Mouse (Mus musculus) inflammation-experienced regulatory T-cells, adult 16 weeks (primary cell): Measurements from ENCODE around the gene Gm8094. TPM values are rescaled to one million over a fixed set of nuclear protein-coding genes. Genes with fewer than 3 reads are reported as not detected.

Experiments
- polyA plus RNA-seq: library from polyadenylated mRNA; unstranded; fragments of 100-300 nt; shearing (Covaris generic); gene quantifications from one replicate; pipeline ENCODE4 v1.2.1, GENCODE M21; 2017

Gene Gm8094
- not detected for polyA plus RNA-seq

DNA sequence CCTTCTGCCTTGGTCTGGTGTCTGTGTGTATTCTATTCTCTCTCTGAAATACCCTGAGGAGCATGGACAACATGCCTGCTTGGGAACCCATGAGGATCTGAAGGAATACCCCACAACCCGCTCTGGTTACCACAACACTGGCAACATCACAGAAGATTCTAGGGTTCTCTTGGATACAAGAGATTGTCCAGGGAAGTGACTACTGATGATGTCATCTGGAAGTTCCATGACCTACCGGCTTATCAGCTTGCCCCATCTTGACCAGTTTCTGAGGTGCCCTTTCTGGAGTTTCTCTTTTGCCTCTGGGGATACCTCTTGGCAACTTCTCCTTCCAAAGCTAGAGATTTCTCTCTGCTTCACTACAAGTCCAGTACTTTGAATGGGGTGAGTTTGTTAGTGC is at the start of gene Gm8094:
TSS of gene Gm8094 (minus strand) at position 101 of the 400 bp plus-strand sequence.

DNA sequence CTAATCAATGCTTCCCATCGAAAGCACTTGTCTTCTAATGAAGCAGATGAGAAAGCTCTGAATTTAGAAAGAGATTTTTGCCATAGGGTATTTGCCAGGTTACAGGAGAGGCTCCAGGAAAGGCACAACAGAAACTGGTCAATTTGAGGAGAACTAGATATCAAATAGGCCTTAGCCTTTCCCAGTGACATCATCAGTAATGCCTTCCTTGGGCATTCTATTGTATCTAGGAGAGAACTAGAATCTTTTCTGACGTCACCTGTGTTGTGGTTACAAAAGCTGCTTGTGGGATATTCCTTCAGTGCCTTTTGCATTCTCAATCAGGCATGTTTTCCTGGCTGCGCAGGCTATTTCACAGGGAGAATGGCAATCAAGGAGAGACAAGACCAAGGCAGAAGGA is 23.9 kb upstream of the Gm8094 start, which contains the start of gene Gm8104:
TSS of gene Gm8104 (plus strand) at position 301 of the 400 bp plus-strand sequence.

Other genes with a start within 250 kb of the Gm8094 start
- gene Gm21977, start 223.2 kb downstream of the Gm8094 start, polyA plus RNA-seq, result not detected
- gene Gm8082, start 83.0 kb downstream of the Gm8094 start, polyA plus RNA-seq, result not detected
- gene Gm10376, start 61.0 kb downstream of the Gm8094 start, polyA plus RNA-seq, result not detected
- gene Gm8104, start 24.0 kb upstream of the Gm8094 start, polyA plus RNA-seq, result not detected
- gene Gm7233, start 103.2 kb upstream of the Gm8094 start, polyA plus RNA-seq, result not detected
- gene Gm8122, start 158.7 kb upstream of the Gm8094 start, polyA plus RNA-seq, result not detected
- gene Gm8126, start 182.0 kb upstream of the Gm8094 start, polyA plus RNA-seq, result not detected
- not detected for gene Gm9732, start 198.4 kb upstream of the Gm8094 start, polyA plus RNA-seq
- not detected for gene Gm8127, start 217.2 kb upstream of the Gm8094 start, polyA plus RNA-seq